Mouse (Mus musculus) R1 (cell line): Measurements from ENCODE around the gene Fam19a3.
A peak's percentile ranks its signal among the peaks of the same experiment; 100 is the strongest.

Experiments used
- DNase-seq: peaks from one replicate; pipeline ENCODE4 v3.0.0-alpha.2; 2018; ENCODE audit warnings: low read depth, low spot score

Fam19a3 gene

GRCm38 (mm10) chr3:104792360-104793270 is 11.0 kb upstream of the Fam19a3 start:
- DNase-seq = no peak

- no peak for DNase-seq
These were observed 10.0 kb upstream of the Fam19a3 start for GRCm38 (mm10) chr3:104791671-104792070.

- no peak for DNase-seq
These were observed 9.4 kb upstream of the Fam19a3 start for GRCm38 (mm10) chr3:104791017-104791416.

GRCm38 (mm10) chr3:104790401-104790937 is 8.8 kb upstream of the Fam19a3 start:
- peak; percentile 65 for DNase-seq

GRCm38 (mm10) chr3:104789822-104790221 is 8.2 kb upstream of the Fam19a3 start:
- no peak for DNase-seq

- no peak for DNase-seq
These were observed 7.6 kb upstream of the Fam19a3 start for GRCm38 (mm10) chr3:104789312-104789605.

- DNase-seq = peak; percentile 61
These were observed 7.1 kb upstream of the Fam19a3 start for GRCm38 (mm10) chr3:104788561-104789311.

GRCm38 (mm10) chr3:104788075-104788474 is 6.4 kb upstream of the Fam19a3 start, which contains the start of gene Rhoc:
Rhoc (plus strand) TSS chr3:104788375.
- no peak for DNase-seq

- DNase-seq = no peak
These were observed 3.6 kb upstream of the Fam19a3 start for GRCm38 (mm10) chr3:104785284-104785683.

- peak; percentile 86 for DNase-seq
These were observed 2.4 kb upstream of the Fam19a3 start for GRCm38 (mm10) chr3:104783971-104784500.

- peak; percentile 90 for DNase-seq
These were observed 531 bp upstream of the Fam19a3 start for GRCm38 (mm10) chr3:104782061-104782681.

GRCm38 (mm10) chr3:104780561-104781420 is 849 bp downstream of the Fam19a3 start, which contains the start of gene Ppm1j:
Ppm1j (plus strand) TSS chr3:104781056.
- peak; percentile 91 for DNase-seq

- peak; percentile 83 for DNase-seq
These were observed 1.7 kb downstream of the Fam19a3 start for GRCm38 (mm10) chr3:104779949-104780348.

GRCm38 (mm10) chr3:104777342-104777741 is 4.3 kb downstream of the Fam19a3 start:
- peak; percentile 34 for DNase-seq

GRCm38 (mm10) chr3:104773301-104773700 is 8.3 kb downstream of the Fam19a3 start:
- no peak for DNase-seq

- no peak for DNase-seq
These were observed 10.2 kb downstream of the Fam19a3 start for GRCm38 (mm10) chr3:104771460-104771859.

- DNase-seq = no peak
These were observed 10.7 kb downstream of the Fam19a3 start for GRCm38 (mm10) chr3:104770918-104771317.

- peak; percentile 84 for DNase-seq
These were observed 11.6 kb downstream of the Fam19a3 start for GRCm38 (mm10) chr3:104770035-104770434.

- DNase-seq = no peak
These were observed 12.5 kb downstream of the Fam19a3 start for GRCm38 (mm10) chr3:104769135-104769534.

- DNase-seq = no peak
These were observed 13.9 kb downstream of the Fam19a3 start for GRCm38 (mm10) chr3:104767716-104768115.

- DNase-seq = no peak
These were observed 14.5 kb downstream of the Fam19a3 start for GRCm38 (mm10) chr3:104767141-104767540.
